Mouse (Mus musculus): Measurements from ENCODE around the gene Optc.

The Optc gene

GRCm38 (mm10) chr1:133869221-133869620, 38.6 kb downstream of the Optc start:
- TF ChIP-seq CTCF (conservative IDR thresholded peaks at IDR 0.05; ENCODE audit: low read length) = no peak
- TF ChIP-seq NANOG (IDR thresholded peaks at IDR 0.05; ENCODE audit: borderline replicate concordance, low read length) = no peak
- TF ChIP-seq POU5F1 (IDR thresholded peaks at IDR 0.05; ENCODE audit: borderline replicate concordance, low read length) = no peak
- Histone ChIP-seq H3K4me3 (replicated peaks; ENCODE audit: low read length) (no peak overlapping the region), H3K9me3 (ENCODE audit: low read length) (peaks cover 24% of the 10 kb centered on the region), H3K36me3 (ENCODE audit: insufficient read depth, low read length) (no peaks in the 10 kb centered on the region), H3K4me1 (replicated peaks; ENCODE audit: low read depth, low read length) (peaks cover 1% of the 10 kb centered on the region), H3K27me3 (ENCODE audit: insufficient read depth, low read length) (no peaks in the 10 kb centered on the region)

- Histone ChIP-seq H3K4me3 (replicated peaks; ENCODE audit: low read length) (no peak overlapping the region), H3K36me3 (ENCODE audit: insufficient read depth, low read length) (no peaks in the 10 kb centered on the region), H3K9me3 (ENCODE audit: low read length) (peaks cover 15% of the 10 kb centered on the region; the same call in 1 of the 2 replicates), H3K27me3 (ENCODE audit: insufficient read depth, low read length) (peaks cover 10% of the 10 kb centered on the region; the same call in 1 of the 2 replicates), H3K4me1 (replicated peaks; ENCODE audit: low read depth, low read length) (peaks cover 42% of the 10 kb centered on the region)
- TF ChIP-seq CTCF (conservative IDR thresholded peaks at IDR 0.05; ENCODE audit: low read length) (no peak), POU5F1 (IDR thresholded peaks at IDR 0.05; ENCODE audit: borderline replicate concordance, low read length) (no peak), NANOG (IDR thresholded peaks at IDR 0.05; ENCODE audit: borderline replicate concordance, low read length) (no peak)
Measured at GRCm38 (mm10) chr1:133863257-133863997, 44.4 kb downstream of the Optc start.

- H3K4me3 ChIP-seq (replicated peaks; ENCODE audit: low read length) = no peak overlapping the region
- peaks cover 64% of the 10 kb centered on the region for H3K4me1 ChIP-seq (replicated peaks; ENCODE audit: low read depth, low read length)
- TF ChIP-seq NANOG (IDR thresholded peaks at IDR 0.05; ENCODE audit: borderline replicate concordance, low read length) = no peak
- TF ChIP-seq CTCF (conservative IDR thresholded peaks at IDR 0.05; ENCODE audit: low read length) = no peak
- no peak for TF ChIP-seq POU5F1 (IDR thresholded peaks at IDR 0.05; ENCODE audit: borderline replicate concordance, low read length)
- peaks cover 10% of the 10 kb centered on the region; the same call in 1 of the 2 replicates for H3K27me3 ChIP-seq (ENCODE audit: insufficient read depth, low read length)
- H3K9me3 ChIP-seq (ENCODE audit: low read length) = peaks cover 4% of the 10 kb centered on the region; the same call in 1 of the 2 replicates
- H3K36me3 ChIP-seq (ENCODE audit: insufficient read depth, low read length) = no peaks in the 10 kb centered on the region
Measured at GRCm38 (mm10) chr1:133861028-133861427, 46.8 kb downstream of the Optc start.

GRCm38 (mm10) chr1:133859821-133860711, 47.7 kb downstream of the Optc start:
- Histone ChIP-seq H3K36me3 (ENCODE audit: insufficient read depth, low read length) (no peaks in the 10 kb centered on the region), H3K4me3 (replicated peaks; ENCODE audit: low read length) (no peak overlapping the region), H3K4me1 (replicated peaks; ENCODE audit: low read depth, low read length) (peaks cover 73% of the 10 kb centered on the region)

GRCm38 (mm10) chr1:133859257-133859656, 48.5 kb downstream of the Optc start:
- H3K4me1 ChIP-seq (replicated peaks; ENCODE audit: low read depth, low read length) = peaks cover 78% of the 10 kb centered on the region
- H3K36me3 ChIP-seq (ENCODE audit: insufficient read depth, low read length) = no peaks in the 10 kb centered on the region
- peaks cover 15% of the 10 kb centered on the region for H3K27me3 ChIP-seq (ENCODE audit: insufficient read depth, low read length)
- no peak overlapping the region for H3K4me3 ChIP-seq (replicated peaks; ENCODE audit: low read length)
- H3K9me3 ChIP-seq (ENCODE audit: low read length) = no peaks in the 10 kb centered on the region
- TF ChIP-seq CTCF (conservative IDR thresholded peaks at IDR 0.05; ENCODE audit: low read length) (no peak), NANOG (IDR thresholded peaks at IDR 0.05; ENCODE audit: borderline replicate concordance, low read length) (no peak), POU5F1 (IDR thresholded peaks at IDR 0.05; ENCODE audit: borderline replicate concordance, low read length) (no peak)

More at GRCm38 (mm10) chr1:133859821-133860711, 47.7 kb downstream of the Optc start:
- Histone ChIP-seq H3K9me3 (ENCODE audit: low read length) (no peaks in the 10 kb centered on the region), H3K27me3 (ENCODE audit: insufficient read depth, low read length) (peaks cover 10% of the 10 kb centered on the region; the same call in 1 of the 2 replicates)
- no peak for TF ChIP-seq CTCF (conservative IDR thresholded peaks at IDR 0.05; ENCODE audit: low read length)
- TF ChIP-seq NANOG (IDR thresholded peaks at IDR 0.05; ENCODE audit: borderline replicate concordance, low read length) = no peak
- TF ChIP-seq POU5F1 (IDR thresholded peaks at IDR 0.05; ENCODE audit: borderline replicate concordance, low read length) = no peak

- no peaks in the 10 kb centered on the region for H3K36me3 ChIP-seq (ENCODE audit: insufficient read depth, low read length)
- TF ChIP-seq NANOG (IDR thresholded peaks at IDR 0.05; ENCODE audit: borderline replicate concordance, low read length) = no peak
- TF ChIP-seq CTCF (conservative IDR thresholded peaks at IDR 0.05; ENCODE audit: low read length) = no peak
- TF ChIP-seq POU5F1 (IDR thresholded peaks at IDR 0.05; ENCODE audit: borderline replicate concordance, low read length) = no peak
- no peaks in the 10 kb centered on the region for H3K9me3 ChIP-seq (ENCODE audit: low read length)
- H3K27me3 ChIP-seq (ENCODE audit: insufficient read depth, low read length) = peaks cover 29% of the 10 kb centered on the region
- no peak overlapping the region for H3K4me3 ChIP-seq (replicated peaks; ENCODE audit: low read length)
- H3K4me1 ChIP-seq (replicated peaks; ENCODE audit: low read depth, low read length) = peaks cover 67% of the 10 kb centered on the region
Measured at GRCm38 (mm10) chr1:133857781-133858180, 50.0 kb downstream of the Optc start.

GRCm38 (mm10) chr1:133857171-133857570, 50.6 kb downstream of the Optc start:
- Histone ChIP-seq H3K36me3 (ENCODE audit: insufficient read depth, low read length) (no peaks in the 10 kb centered on the region), H3K4me1 (replicated peaks; ENCODE audit: low read depth, low read length) (peaks cover 68% of the 10 kb centered on the region), H3K4me3 (replicated peaks; ENCODE audit: low read length) (no peak overlapping the region), H3K27me3 (ENCODE audit: insufficient read depth, low read length) (peaks cover 29% of the 10 kb centered on the region), H3K9me3 (ENCODE audit: low read length) (no peaks in the 10 kb centered on the region)
- no peak for TF ChIP-seq NANOG (IDR thresholded peaks at IDR 0.05; ENCODE audit: borderline replicate concordance, low read length)
- TF ChIP-seq POU5F1 (IDR thresholded peaks at IDR 0.05; ENCODE audit: borderline replicate concordance, low read length) = no peak
- no peak for TF ChIP-seq CTCF (conservative IDR thresholded peaks at IDR 0.05; ENCODE audit: low read length)

GRCm38 (mm10) chr1:133856655-133857054, 51.1 kb downstream of the Optc start:
- H3K4me3 ChIP-seq (replicated peaks; ENCODE audit: low read length) = no peak overlapping the region
- peaks cover 26% of the 10 kb centered on the region for H3K27me3 ChIP-seq (ENCODE audit: insufficient read depth, low read length)
- H3K4me1 ChIP-seq (replicated peaks; ENCODE audit: low read depth, low read length) = peaks cover 69% of the 10 kb centered on the region
- no peaks in the 10 kb centered on the region for H3K36me3 ChIP-seq (ENCODE audit: insufficient read depth, low read length)
- TF ChIP-seq NANOG (IDR thresholded peaks at IDR 0.05; ENCODE audit: borderline replicate concordance, low read length) (no peak), POU5F1 (IDR thresholded peaks at IDR 0.05; ENCODE audit: borderline replicate concordance, low read length) (no peak), CTCF (conservative IDR thresholded peaks at IDR 0.05; ENCODE audit: low read length) (no peak)
- H3K9me3 ChIP-seq (ENCODE audit: low read length) = no peaks in the 10 kb centered on the region
